ENCODE assay signal across 14 mouse cellular contexts in genomic region chr1:65090370-65090769, GRCm38 (mm10). TPM values are rescaled to one million over a fixed set of nuclear protein-coding genes. Genes with fewer than 3 reads are reported as not detected.
DNase-seq lines count a peak whose midpoint lies in the region; ATAC-seq lines count a peak whose summit lies in the region.
"Had no signal": no experiment of that assay in that cellular context is flagged by ENCODE, and none has a peak within 500 bp of the region (broad histone marks: within the 10 kb centered on the region; RNA-seq: fewer than 3 reads in every experiment).

No protein-coding gene starts in this region.

- no peaks in the 10 kb centered on the region for H3K27me3 ChIP-seq in forebrain, embryonic 15.5 days
- no peaks in the 10 kb centered on the region for H3K27me3 ChIP-seq in midbrain, embryonic 16.5 days (ENCODE audit: control insufficient read depth, insufficient read depth, low read depth, low read length)

- H3K27ac ChIP-seq in forebrain, embryonic 15.5 days (replicated peaks), result no peak overlapping the region
- no peak overlapping the region for H3K27ac ChIP-seq in midbrain, embryonic 16.5 days (ENCODE audit: low read length)
- H3K27ac ChIP-seq: embryonic facial prominence, embryonic 10.5 days had no signal

- no peak overlapping the region for H3K9ac ChIP-seq in forebrain, embryonic 15.5 days (replicated peaks)
- no peak overlapping the region for H3K9ac ChIP-seq in midbrain, embryonic 16.5 days (ENCODE audit: low read depth, low read length)

- H3K4me3 ChIP-seq in forebrain, embryonic 15.5 days, result no peak overlapping the region
- H3K4me3 ChIP-seq in midbrain, embryonic 16.5 days (ENCODE audit: low read depth, low read length), result no peak overlapping the region
- H3K4me3 ChIP-seq: embryonic facial prominence, embryonic 10.5 days had no signal

- no peaks in the 10 kb centered on the region for H3K4me1 ChIP-seq in forebrain, embryonic 15.5 days
- no peaks in the 10 kb centered on the region for H3K4me1 ChIP-seq in midbrain, embryonic 16.5 days (ENCODE audit: control insufficient read depth, insufficient read depth, low read length)
- H3K4me1 ChIP-seq: embryonic facial prominence, embryonic 10.5 days had no signal

- 79% methylated on average over 2 of the region's 2 CpGs for WGBS in forebrain, embryonic 15.5 days
- 81% methylated on average over 2 of the region's 2 CpGs for WGBS in midbrain, embryonic 16.5 days

- peak; percentile 46 to 78; a peak in 3 of 4 replicates for ATAC-seq in hematopoietic stem cell, adult 5-6 weeks (replicated peaks in 1 of 2; ENCODE audit: insufficient read depth in 1 of 2, low FRiP score in 2 of 2, low TSS enrichment in 1 of 2, low read depth in 1 of 2, poor library complexity in 2 of 2, severe bottlenecking in 2 of 2)
- no peak for ATAC-seq in forebrain, embryonic 15.5 days (replicated peaks)
- ATAC-seq in midbrain, embryonic 16.5 days, result no peak
- ATAC-seq: forebrain, embryonic 16.5 days had no signal

- H3K9me3 ChIP-seq in forebrain, embryonic 15.5 days, result no peaks in the 10 kb centered on the region
- H3K9me3 ChIP-seq in midbrain, embryonic 16.5 days (replicated peaks; ENCODE audit: control insufficient read depth, low read length, poor library complexity, severe bottlenecking), result no peaks in the 10 kb centered on the region
- H3K9me3 ChIP-seq: embryonic facial prominence, embryonic 10.5 days had no signal

- DNase-seq in gastrocnemius, postnatal 25 days, result peak; percentile 17
- DNase-seq in gastrocnemius, adult 8-10 months (ENCODE audit: low spot score in 2 of 2), result no peak
- DNase-seq in 416B (ENCODE audit: low read depth), result peak; percentile 95
- DNase-seq in lung, postnatal 10 days, result peak; percentile 32
- no peak for DNase-seq in kidney, adult 18-20 months

- H3K36me3 ChIP-seq in forebrain, embryonic 15.5 days, result no peaks in the 10 kb centered on the region
- no peaks in the 10 kb centered on the region for H3K36me3 ChIP-seq in midbrain, embryonic 16.5 days (ENCODE audit: control insufficient read depth, insufficient read depth, low read length)
- H3K36me3 ChIP-seq: embryonic facial prominence, embryonic 10.5 days had no signal

- H3K4me2 ChIP-seq in forebrain, embryonic 15.5 days (replicated peaks), result no peak overlapping the region
- no peak overlapping the region for H3K4me2 ChIP-seq in midbrain, embryonic 16.5 days (ENCODE audit: low read length)

RNA-seq across cellular contexts. Expression of gene Crygb, which starts 8.3 kb away (rescaled TPM):
- total RNA-seq in gastrocnemius, postnatal 25 days (2021), result not detected
- total RNA-seq in gastrocnemius, adult 8-10 months (2022), result not detected
- not detected in 2 replicates for total RNA-seq in hematopoietic stem cell, adult 5-6 weeks (2017)
- polyA plus RNA-seq in forebrain, embryonic 15.5 days (2015; fragmentation: Nextera tagmentation; extraction: Ambion mirVana), result not detected in 2 replicates
- not detected in 2 replicates for polyA plus RNA-seq in midbrain, embryonic 16.5 days (2015; fragmentation: Nextera tagmentation; extraction: Ambion mirVana)
- total RNA-seq: layer of hippocampus, postnatal 25 days had no signal
- polyA plus RNA-seq: embryonic facial prominence, embryonic 10.5 days; forebrain, embryonic 16.5 days; lung, embryonic 16.5 days; small intestine, adult 2 months had no signal

RNA-seq across cellular contexts. Expression of gene Cryga, which starts 12.8 kb away (rescaled TPM):
- total RNA-seq in gastrocnemius, postnatal 25 days (2021), result not detected
- not detected for total RNA-seq in gastrocnemius, adult 8-10 months (2022)
- not detected in 2 replicates for total RNA-seq in hematopoietic stem cell, adult 5-6 weeks (2017)
- polyA plus RNA-seq in forebrain, embryonic 15.5 days (2015; fragmentation: Nextera tagmentation; extraction: Ambion mirVana), result 0.32 TPM in 1 of 2 replicates, not detected in the other
- not detected in 2 replicates for polyA plus RNA-seq in midbrain, embryonic 16.5 days (2015; fragmentation: Nextera tagmentation; extraction: Ambion mirVana)
- polyA plus RNA-seq: embryonic facial prominence, embryonic 10.5 days; forebrain, embryonic 16.5 days; heart, embryonic 14.5 days; lung, embryonic 16.5 days; small intestine, adult 2 months had no signal

RNA-seq across cellular contexts. Expression of gene Crygc, which starts 16.9 kb away (rescaled TPM):
- total RNA-seq in gastrocnemius, postnatal 25 days (2021), result not detected
- not detected for total RNA-seq in gastrocnemius, adult 8-10 months (2022)
- total RNA-seq in hematopoietic stem cell, adult 5-6 weeks (2017), result not detected in 2 replicates
- polyA plus RNA-seq in forebrain, embryonic 15.5 days (2015; fragmentation: Nextera tagmentation; extraction: Ambion mirVana), result not detected in 2 replicates
- not detected in 2 replicates for polyA plus RNA-seq in midbrain, embryonic 16.5 days (2015; fragmentation: Nextera tagmentation; extraction: Ambion mirVana)
- total RNA-seq: layer of hippocampus, postnatal 25 days had no signal
- polyA plus RNA-seq: embryonic facial prominence, embryonic 10.5 days; forebrain, embryonic 16.5 days; heart, embryonic 14.5 days; lung, embryonic 16.5 days; small intestine, adult 2 months had no signal

RNA-seq across cellular contexts. Expression of gene Crygd, which starts 27.1 kb away (rescaled TPM):
- not detected for total RNA-seq in gastrocnemius, postnatal 25 days (2021)
- not detected for total RNA-seq in gastrocnemius, adult 8-10 months (2022)
- not detected in 2 replicates for total RNA-seq in hematopoietic stem cell, adult 5-6 weeks (2017)
- polyA plus RNA-seq in forebrain, embryonic 15.5 days (2015; fragmentation: Nextera tagmentation; extraction: Ambion mirVana), result not detected in 2 replicates
- 0.33 TPM in 1 of 2 replicates, not detected in the other for polyA plus RNA-seq in midbrain, embryonic 16.5 days (2015; fragmentation: Nextera tagmentation; extraction: Ambion mirVana)
- total RNA-seq: layer of hippocampus, postnatal 25 days had no signal
- polyA plus RNA-seq: embryonic facial prominence, embryonic 10.5 days; forebrain, embryonic 16.5 days; heart, embryonic 14.5 days; lung, embryonic 16.5 days; small intestine, adult 2 months had no signal

RNA-seq across cellular contexts. Expression of gene Gm28845, which starts 29.0 kb away (rescaled TPM):
- not detected for total RNA-seq in gastrocnemius, postnatal 25 days (2021)
- not detected for total RNA-seq in gastrocnemius, adult 8-10 months (2022)
- total RNA-seq in hematopoietic stem cell, adult 5-6 weeks (2017), result not detected in 2 replicates
- not detected in 2 replicates for polyA plus RNA-seq in forebrain, embryonic 15.5 days (2015; fragmentation: Nextera tagmentation; extraction: Ambion mirVana)
- not detected in 2 replicates for polyA plus RNA-seq in midbrain, embryonic 16.5 days (2015; fragmentation: Nextera tagmentation; extraction: Ambion mirVana)
- polyA plus RNA-seq: embryonic facial prominence, embryonic 10.5 days; forebrain, embryonic 16.5 days; heart, embryonic 14.5 days; lung, embryonic 16.5 days; small intestine, adult 2 months had no signal

Comparison
In these comparisons a context has a peak if more than half of its experiments do, and no peak if none do; other contexts are left out.
1. DNase-seq: peak in gastrocnemius, postnatal 25 days (single experiment), 416B (single experiment) and lung, postnatal 10 days (single experiment); none in gastrocnemius, adult 8-10 months (0 of 2) and kidney, adult 18-20 months (single experiment).
2. ATAC-seq: peak in hematopoietic stem cell, adult 5-6 weeks (2 of 2); none in forebrain, embryonic 15.5 days (single experiment) and midbrain, embryonic 16.5 days (single experiment).